Mouse (Mus musculus) spleen, adult 2 months (tissue): ENCODE data around the gene Smc3. TPM values are rescaled to one million over a fixed set of nuclear protein-coding genes. Genes with fewer than 3 reads are reported as not detected.

ENCODE experiments used
- DNase-seq, 2 experiments: peaks; one replicate each; pipeline versions ENCODE4 v3.0.0 to v3.0.0-alpha.2; 2012 to 2021; ENCODE audit warnings: low spot score in 2 of 2, low read depth in 1 of 2
- H3K27ac ChIP-seq: fragments of 200-500 bp; 2 replicates; pipeline ENCODE4 v1.5.1; 2012; ENCODE audit warnings: low read length, inconsistent platforms; ENCODE audit not compliant: insufficient read depth
- H3K27me3 ChIP-seq: fragments of 200-500 bp; 2 replicates; pipeline ENCODE4 v1.6.1; 2012; ENCODE audit warnings: mild to moderate bottlenecking, moderate library complexity, low read length, inconsistent platforms; ENCODE audit not compliant: control insufficient read depth, insufficient read depth
- H3K36me3 ChIP-seq: fragments of 200-500 bp; 2 replicates; pipeline ENCODE4 v1.6.1; 2012; ENCODE audit warnings: mild to moderate bottlenecking, low read length, inconsistent platforms; ENCODE audit not compliant: control insufficient read depth, insufficient read depth
- H3K4me1 ChIP-seq: fragments of 200-500 bp; 2 replicates; pipeline ENCODE4 v1.6.1; 2011; ENCODE audit warnings: inconsistent platforms; ENCODE audit not compliant: control insufficient read depth, insufficient read depth, insufficient read length
- H3K4me3 ChIP-seq: fragments of 200-500 bp; 2 replicates; pipeline ENCODE4 v1.5.1; 2011; ENCODE audit warnings: mild to moderate bottlenecking, inconsistent platforms; ENCODE audit not compliant: insufficient read depth, insufficient read length; ENCODE audit errors: extremely low read depth
- CTCF ChIP-seq: fragments of 200-500 bp; IDR thresholded peaks from 2 replicates; pipeline ENCODE4 v1.5.1; 2011; ENCODE audit warnings: mild to moderate bottlenecking, inconsistent platforms; ENCODE audit not compliant: insufficient read depth, insufficient read length, insufficient replicate concordance; ENCODE audit errors: extremely low read depth
- POLR2A ChIP-seq: fragments of 200-500 bp; IDR thresholded peaks from 2 replicates; pipeline ENCODE4 v1.6.1; 2011; ENCODE audit warnings: low read depth, low read length, inconsistent platforms
- whole genome bisulfite sequencing: fragments of 180-500 bp; shearing (Covaris S2); methylation state at CpG from one replicate; pipeline ENCODE4 v1.1.7; 2018; 5-methylcytosine and 5-hydroxymethylcytosine counted together
- polyA plus RNA-seq: library from polyadenylated mRNA; depleted of rRNA; stranded (reverse); fragments of >200 nt; gene quantifications from 2 replicates; pipeline ENCODE4 v1.2.3, GENCODE M21; 2012

Gene Smc3
- polyA plus RNA-seq, 1 experiment, result 3.6 TPM

DNA sequence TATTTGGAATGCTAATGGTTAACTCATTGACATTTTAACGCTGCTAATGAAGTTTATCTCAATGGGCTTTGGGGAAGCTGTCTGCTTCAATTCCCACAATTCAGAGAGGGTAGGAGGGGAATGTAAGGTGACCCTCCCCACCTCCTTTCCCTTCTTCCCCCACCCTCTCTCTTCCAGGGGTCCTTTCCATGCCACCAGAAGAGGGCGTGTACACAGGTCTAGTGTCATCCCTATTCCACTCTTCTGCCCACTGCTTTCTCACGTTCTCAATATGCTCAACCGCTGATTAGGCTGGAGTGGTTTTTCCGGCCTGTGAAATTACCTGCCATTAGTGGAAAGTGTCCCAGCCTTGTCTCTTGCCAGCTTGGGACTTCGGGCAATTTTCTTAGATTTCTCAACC is 43.4 kb upstream of the Smc3 start:
- TF ChIP-seq CTCF, result no peak
- no peak for TF ChIP-seq POLR2A
- 66% methylated on average over 6 of the region's 6 CpGs for WGBS
- Histone ChIP-seq H3K36me3 (no peaks in the 10 kb centered on the region), H3K4me3 (no peak overlapping the region), H3K4me1 (peaks cover 8% of the 10 kb centered on the region), H3K27ac (no peak overlapping the region), H3K27me3 (no peaks in the 10 kb centered on the region)
- no peak for DNase-seq

DNA sequence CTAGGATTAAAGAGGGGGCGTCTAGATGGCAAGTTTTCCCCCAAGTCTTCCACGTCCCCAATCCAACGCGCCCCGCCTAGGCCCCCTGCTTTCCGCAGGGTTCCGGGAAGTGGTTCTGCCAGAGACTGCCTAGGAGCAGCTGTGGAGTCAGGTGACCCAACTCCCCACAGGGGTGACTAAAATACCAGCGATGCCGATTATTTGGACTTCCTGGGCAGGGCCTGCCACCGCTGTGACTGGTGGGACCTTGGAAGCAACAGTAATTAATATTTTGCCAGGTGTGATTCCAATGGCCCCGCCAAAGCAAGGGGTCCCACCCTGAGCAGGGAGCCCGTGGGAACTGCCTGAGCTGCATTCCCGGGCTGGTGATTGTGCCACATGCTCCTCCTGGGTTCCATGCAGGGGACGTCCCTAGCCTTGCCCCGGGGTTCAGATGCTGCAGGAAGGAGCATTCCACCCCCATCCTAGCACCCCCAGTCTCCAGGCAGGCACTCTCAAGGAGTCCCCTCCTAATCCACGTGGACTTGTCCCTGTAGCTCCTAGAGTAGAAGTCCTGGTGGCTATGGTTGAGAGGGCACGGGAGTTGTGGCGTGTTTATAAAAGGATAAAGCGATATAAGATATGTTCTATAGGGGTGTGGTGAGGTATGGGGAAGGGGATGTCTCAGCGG is 42.8 kb upstream of the Smc3 start:
- TF ChIP-seq CTCF, result no peak
- no peak for TF ChIP-seq POLR2A
- Histone ChIP-seq H3K27ac (no peak overlapping the region), H3K27me3 (no peaks in the 10 kb centered on the region), H3K4me1 (peaks cover 8% of the 10 kb centered on the region), H3K36me3 (no peaks in the 10 kb centered on the region), H3K4me3 (no peak overlapping the region)
- DNase-seq, result peak in 1 of 2 experiments; percentile 24
- 29% methylated on average over 20 of the region's 20 CpGs for WGBS

DNA sequence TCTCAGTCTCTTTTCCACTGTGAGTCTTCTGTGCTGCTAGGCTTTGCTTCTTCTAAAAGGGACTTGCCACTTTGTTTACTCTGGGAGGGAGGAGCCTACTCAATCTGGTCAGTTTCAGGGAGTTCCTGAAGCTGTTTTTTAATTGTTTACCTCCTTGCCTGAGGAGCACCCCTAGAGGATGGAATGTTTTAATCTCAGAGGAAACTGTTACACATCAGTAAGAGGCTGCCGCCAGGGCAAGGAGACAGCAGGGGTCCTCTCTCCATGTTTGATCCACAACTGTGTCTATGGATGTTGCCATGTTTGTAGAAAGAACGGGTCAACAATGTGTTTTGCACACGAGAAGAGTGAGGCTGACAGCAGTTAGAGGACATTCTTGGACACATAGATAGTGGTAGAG is 39.8 kb upstream of the Smc3 start:
- Histone ChIP-seq H3K4me1 (peaks cover 8% of the 10 kb centered on the region), H3K36me3 (no peaks in the 10 kb centered on the region), H3K27me3 (no peaks in the 10 kb centered on the region), H3K27ac (no peak overlapping the region), H3K4me3 (no peak overlapping the region)
- WGBS, result 92% methylated on average over 3 of the region's 3 CpGs
- no peak for TF ChIP-seq POLR2A
- no peak for TF ChIP-seq CTCF
- DNase-seq, result no peak

DNA sequence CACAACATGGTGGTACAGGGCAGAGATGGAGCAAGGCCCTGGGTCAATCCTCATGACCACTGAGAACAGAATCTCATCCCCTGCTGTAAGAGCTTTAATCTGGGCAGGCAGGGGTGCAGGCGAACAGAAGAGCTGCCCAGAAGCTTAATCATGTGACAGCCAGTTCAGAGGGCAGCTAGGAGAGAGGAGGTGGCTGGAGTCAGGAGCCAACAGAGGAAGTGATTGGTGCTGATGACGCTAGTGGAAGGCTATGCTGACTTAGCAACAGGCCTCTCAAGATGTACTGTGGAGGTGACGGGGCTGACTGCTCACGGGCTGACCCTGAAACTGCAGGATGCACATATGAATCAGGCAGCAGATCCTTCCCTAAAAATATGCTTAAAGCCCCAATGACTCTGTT is 36.0 kb upstream of the Smc3 start:
- Histone ChIP-seq H3K4me1 (peaks cover 2% of the 10 kb centered on the region; the same call in 1 of the 2 replicates), H3K4me3 (no peak overlapping the region), H3K27ac (no peak overlapping the region), H3K27me3 (no peaks in the 10 kb centered on the region), H3K36me3 (no peaks in the 10 kb centered on the region)
- WGBS, result 61% methylated on average over 4 of the region's 4 CpGs
- TF ChIP-seq CTCF (no peak), POLR2A (no peak)
- no peak for DNase-seq

DNA sequence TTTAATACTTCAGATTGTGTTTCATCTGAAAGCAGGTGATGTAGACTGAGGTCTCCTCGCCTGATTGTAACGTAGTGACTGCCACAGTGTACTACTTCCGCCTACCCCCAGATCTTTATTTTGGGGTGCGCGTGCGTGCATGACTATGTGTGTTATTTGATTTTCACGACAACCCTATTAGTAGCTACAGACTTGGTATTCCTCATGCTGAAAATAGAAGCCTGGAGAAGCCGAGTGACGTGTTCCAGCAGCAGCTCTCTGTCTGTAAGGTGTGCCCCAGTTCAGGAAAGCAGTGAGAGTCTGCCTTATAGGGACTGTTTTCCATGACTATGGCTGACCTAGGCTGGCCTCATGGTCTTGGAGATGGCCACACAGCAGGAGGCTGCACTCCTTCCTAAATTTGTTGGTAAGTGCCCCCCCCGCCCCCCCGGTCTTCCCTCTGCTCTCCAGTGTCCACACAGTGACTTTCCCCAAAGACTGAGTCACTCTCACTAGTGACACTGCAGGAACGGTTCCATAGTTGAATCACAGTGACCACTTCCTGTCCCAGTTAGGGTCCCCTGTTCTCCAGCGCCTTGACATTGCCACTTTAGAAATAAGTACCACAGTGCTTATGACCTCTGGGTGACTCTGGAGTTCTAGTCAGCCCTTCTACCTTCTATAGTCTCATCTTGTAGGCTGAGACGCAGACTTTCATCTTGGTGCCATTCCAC is 34.5 kb upstream of the Smc3 start:
- no peak overlapping the region for H3K27ac ChIP-seq
- TF ChIP-seq POLR2A, result no peak
- TF ChIP-seq CTCF, result no peak

DNA sequence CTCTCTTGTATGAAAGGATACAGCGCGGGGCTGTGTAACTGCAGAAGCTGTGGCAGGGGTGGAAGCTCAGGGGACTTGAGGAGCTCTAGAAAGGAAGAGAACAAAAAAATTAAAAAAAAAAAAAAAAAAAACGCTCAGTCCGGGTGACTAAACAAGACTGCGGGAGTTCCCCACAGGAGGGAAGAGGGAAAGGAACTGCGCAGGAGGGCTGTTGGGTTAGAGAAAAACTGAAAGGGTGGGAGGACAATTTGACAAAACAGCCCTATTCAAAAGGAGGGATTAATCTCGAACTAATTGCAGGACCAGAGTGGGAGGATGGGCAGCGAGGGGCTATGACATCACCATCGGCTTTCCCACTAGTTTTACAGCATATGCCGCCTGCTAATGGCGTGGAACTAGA is 32.3 kb upstream of the Smc3 start:
- Histone ChIP-seq H3K4me1 (peaks cover 7% of the 10 kb centered on the region; the same call in 1 of the 2 replicates), H3K27me3 (no peaks in the 10 kb centered on the region), H3K36me3 (no peaks in the 10 kb centered on the region), H3K4me3 (no peak overlapping the region), H3K27ac (no peak overlapping the region)
- no peak for DNase-seq
- no peak for TF ChIP-seq CTCF
- TF ChIP-seq POLR2A, result no peak
- 27% methylated on average over 11 of the region's 11 CpGs for WGBS

More for the DNA sequence above, 34.5 kb upstream of the Smc3 start:
- WGBS, result 83% methylated on average over 14 of the region's 14 CpGs
- Histone ChIP-seq H3K4me1 (peaks cover 2% of the 10 kb centered on the region; the same call in 1 of the 2 replicates), H3K27me3 (no peaks in the 10 kb centered on the region), H3K4me3 (no peak overlapping the region), H3K36me3 (no peaks in the 10 kb centered on the region)
- no peak for DNase-seq

DNA sequence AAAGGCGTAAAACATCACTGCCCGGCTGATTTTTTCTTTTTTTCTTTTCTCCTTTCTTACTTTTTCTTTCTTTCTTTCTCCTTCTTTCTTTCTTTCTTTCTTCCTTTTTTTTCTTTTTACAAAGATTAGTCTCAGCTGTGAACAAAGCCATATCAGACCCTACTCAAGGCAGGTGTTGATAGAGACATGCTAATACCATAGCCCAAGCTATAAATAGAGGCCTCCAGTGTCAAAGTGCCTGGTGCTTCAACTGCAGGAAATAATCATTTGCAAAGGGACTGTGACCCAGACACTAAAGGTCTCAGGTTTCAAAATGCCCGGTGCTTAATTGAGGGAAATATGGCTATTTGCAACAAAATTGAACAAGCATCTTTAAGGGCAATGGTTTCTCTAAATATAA is 31.6 kb upstream of the Smc3 start:
- TF ChIP-seq CTCF, result no peak
- 55% methylated on average over 3 of the region's 3 CpGs for WGBS

More for the DNA sequence above, 31.6 kb upstream of the Smc3 start:
- no peak for DNase-seq
- Histone ChIP-seq H3K27me3 (no peaks in the 10 kb centered on the region), H3K4me3 (no peak overlapping the region), H3K27ac (no peak overlapping the region), H3K36me3 (no peaks in the 10 kb centered on the region), H3K4me1 (peaks cover 7% of the 10 kb centered on the region; the same call in 1 of the 2 replicates)
